Mouse (Mus musculus): ENCODE results near the gene Gm49776. TPM values are rescaled to one million over a fixed set of nuclear protein-coding genes. Genes with fewer than 3 reads are reported as not detected.

The Gm49776 gene
- polyA plus RNA-seq, 1 experiment from 2014 or later, result not detected

GRCm38 (mm10) chr16:18217579-18217978 lies 40.5 kb downstream of the Gm49776 start, which contains the start of gene Ccdc188:
Ccdc188 (plus strand) TSS chr16:18217879.
- ATAC-seq, result no peak
- Histone ChIP-seq H3K9ac (no peak within 1 kb of the TSS), H3K4me1 (peaks cover 7% of the 10 kb centered on the region), H3K4me3 (no peak within 1 kb of the TSS), H3K4me2 (no peak within 1 kb of the TSS), H3K36me3 (peaks cover 4% of the 10 kb centered on the region; the same call in 1 of the 2 replicates), H3K27me3 (replicated peaks) (peaks cover 22% of the 10 kb centered on the region; the same call in 1 of the 2 replicates), H3K27ac (no peak within 1 kb of the TSS), H3K9me3 (replicated peaks) (no peaks in the 10 kb centered on the region)
- WGBS (ENCODE audit: insufficient replicate concordance), result 64% methylated on average over 4 of the region's 4 CpGs

- peaks cover 1% of the 10 kb centered on the region for H3K4me1 ChIP-seq
- peaks cover 27% of the 10 kb centered on the region for H3K27me3 ChIP-seq (replicated peaks)
- H3K9ac ChIP-seq, result no peak overlapping the region
- no peaks in the 10 kb centered on the region for H3K36me3 ChIP-seq
- no peaks in the 10 kb centered on the region for H3K9me3 ChIP-seq (replicated peaks)
- ATAC-seq, result no peak
- no peak overlapping the region for H3K27ac ChIP-seq
- WGBS (ENCODE audit: insufficient replicate concordance), result 76% methylated on average over 7 of the region's 7 CpGs
- no peak overlapping the region for H3K4me3 ChIP-seq
- H3K4me2 ChIP-seq, result no peak overlapping the region
Observed at GRCm38 (mm10) chr16:18214858-18215257, 43.3 kb downstream of the Gm49776 start.

DNA sequence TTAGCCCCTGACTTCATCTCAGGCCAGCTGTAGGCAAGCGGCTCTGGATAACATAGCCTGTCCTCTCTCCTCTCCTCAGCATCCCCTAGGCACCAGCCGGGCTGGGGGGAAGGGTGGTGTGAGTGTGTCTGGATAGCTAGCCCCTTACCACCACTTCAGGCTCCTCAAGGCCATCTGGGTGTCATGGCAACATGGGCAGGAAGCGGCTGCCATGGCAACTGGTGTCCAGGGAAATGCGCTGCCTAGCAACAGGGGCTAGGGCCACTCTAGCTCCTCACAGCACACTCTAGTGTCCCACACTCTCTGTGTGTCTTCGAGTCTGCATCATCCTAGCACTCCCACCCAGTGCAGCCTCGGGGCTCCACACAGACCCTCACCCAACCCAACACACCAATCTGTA lies 44.4 kb downstream of the Gm49776 start:
- Histone ChIP-seq H3K4me3 (no peak overlapping the region), H3K9ac (no peak overlapping the region), H3K4me2 (no peak overlapping the region), H3K27ac (no peak overlapping the region), H3K36me3 (no peaks in the 10 kb centered on the region), H3K9me3 (replicated peaks) (no peaks in the 10 kb centered on the region), H3K27me3 (replicated peaks) (peaks cover 34% of the 10 kb centered on the region), H3K4me1 (no peaks in the 10 kb centered on the region)
- 0 out of 2 replicates have a peak, but pooled peaks have one; percentile 19 for ATAC-seq
- WGBS (ENCODE audit: insufficient replicate concordance), result 53% methylated on average over 6 of the region's 6 CpGs

- WGBS (ENCODE audit: insufficient replicate concordance), result 37% methylated on average over 10 of the region's 10 CpGs
- no peaks in the 10 kb centered on the region for H3K4me1 ChIP-seq
- no peak overlapping the region for H3K4me3 ChIP-seq
- no peak overlapping the region for H3K4me2 ChIP-seq
- H3K9ac ChIP-seq, result no peak overlapping the region
- H3K27me3 ChIP-seq (replicated peaks), result peaks cover 33% of the 10 kb centered on the region; the same call in 1 of the 2 replicates
- no peak overlapping the region for H3K27ac ChIP-seq
- 0 out of 2 replicates have a peak, but pooled peaks have one; percentile 49 for ATAC-seq
- H3K36me3 ChIP-seq, result no peaks in the 10 kb centered on the region
- H3K9me3 ChIP-seq (replicated peaks), result no peaks in the 10 kb centered on the region
Observed at GRCm38 (mm10) chr16:18211417-18212171, 46.5 kb downstream of the Gm49776 start.

DNA sequence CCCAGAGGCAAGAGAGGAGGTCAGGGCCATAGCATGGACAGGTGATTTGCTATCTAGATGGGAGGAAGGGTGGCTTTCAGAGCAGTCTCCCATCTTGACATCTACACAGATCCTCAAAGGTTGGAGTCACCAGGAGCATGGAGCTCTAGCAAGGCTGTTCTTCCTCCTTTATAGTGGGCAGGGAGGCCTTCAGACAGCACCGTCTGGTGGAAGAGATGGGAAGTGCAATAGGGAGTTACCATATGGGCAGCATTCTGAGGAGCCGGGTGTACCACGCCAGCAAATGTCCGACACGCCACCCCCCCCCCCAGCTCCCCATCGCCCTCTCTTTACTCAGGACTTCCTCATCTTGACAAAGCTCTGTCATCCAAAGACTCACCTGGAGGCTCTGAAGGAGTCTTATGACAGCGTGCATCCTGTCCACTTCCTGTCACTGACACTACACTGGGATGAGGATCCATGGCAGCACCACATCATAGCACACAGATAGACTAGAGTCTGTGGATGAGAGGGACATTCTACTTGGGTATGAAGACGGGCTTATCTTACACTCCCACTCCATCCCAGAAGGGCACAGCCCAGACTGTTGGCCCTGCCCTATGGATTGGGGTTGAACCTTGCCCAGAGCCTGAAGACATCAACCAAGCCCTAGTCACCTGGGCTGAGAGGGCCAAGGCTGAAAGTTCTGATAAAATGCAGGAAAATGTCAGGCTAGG lies 47.3 kb downstream of the Gm49776 start:
- H3K27me3 ChIP-seq (replicated peaks), result peaks cover 30% of the 10 kb centered on the region; the same call in 1 of the 2 replicates
- H3K4me1 ChIP-seq, result no peaks in the 10 kb centered on the region
- no peak overlapping the region for H3K4me3 ChIP-seq
- H3K4me2 ChIP-seq, result no peak overlapping the region
- no peak overlapping the region for H3K9ac ChIP-seq
- ATAC-seq, result 0 out of 2 replicates have a peak, but pooled peaks have one; percentile 14
- WGBS (ENCODE audit: insufficient replicate concordance), result 15% methylated on average over 8 of the region's 8 CpGs
- no peak overlapping the region for H3K27ac ChIP-seq
- H3K9me3 ChIP-seq (replicated peaks), result no peaks in the 10 kb centered on the region
- no peaks in the 10 kb centered on the region for H3K36me3 ChIP-seq

DNA sequence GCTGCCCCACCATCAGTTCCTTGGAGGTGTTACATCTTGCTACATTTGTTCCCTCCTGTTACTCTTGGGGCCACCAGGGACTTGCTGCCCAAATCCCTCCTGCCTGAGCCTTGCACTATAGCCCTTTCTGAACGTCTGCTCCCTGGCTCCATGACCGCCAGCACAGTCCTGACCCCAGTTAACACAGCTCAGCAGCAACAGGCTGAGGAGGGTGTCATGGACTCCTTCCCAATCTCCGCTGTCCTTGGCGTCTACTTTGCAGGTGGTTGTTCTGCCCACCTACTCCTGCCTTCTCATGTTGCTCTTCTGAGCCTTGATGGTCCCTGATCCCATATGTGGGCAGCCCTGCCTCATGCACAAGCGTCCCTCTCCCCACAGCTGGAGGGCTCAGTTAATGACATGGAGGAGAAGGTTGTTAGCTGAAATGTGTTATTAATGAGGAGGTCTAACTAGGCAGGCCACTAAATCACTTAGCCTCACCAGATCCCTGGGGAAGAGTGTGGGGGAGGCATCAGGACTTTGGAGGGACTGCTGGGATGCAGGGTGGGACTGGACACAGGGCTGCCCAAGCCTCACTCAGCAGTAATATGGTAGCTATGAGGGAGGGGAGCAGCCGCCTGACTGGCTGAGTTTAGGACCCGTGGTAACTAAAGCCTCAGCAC lies 54.6 kb downstream of the Gm49776 start:
- H3K4me1 ChIP-seq, result no peaks in the 10 kb centered on the region
- WGBS (ENCODE audit: insufficient replicate concordance), result 65% methylated on average over 7 of the region's 7 CpGs
- no peak overlapping the region for H3K4me2 ChIP-seq
- no peak overlapping the region for H3K9ac ChIP-seq
- H3K36me3 ChIP-seq, result no peaks in the 10 kb centered on the region
- no peak for ATAC-seq
- H3K4me3 ChIP-seq, result no peak overlapping the region
- H3K27ac ChIP-seq, result no peak overlapping the region
- H3K9me3 ChIP-seq (replicated peaks), result no peaks in the 10 kb centered on the region
- H3K27me3 ChIP-seq (replicated peaks), result 0 out of 2 replicates have a peak, but pooled peaks cover 9% of the 10 kb centered on the region

DNA sequence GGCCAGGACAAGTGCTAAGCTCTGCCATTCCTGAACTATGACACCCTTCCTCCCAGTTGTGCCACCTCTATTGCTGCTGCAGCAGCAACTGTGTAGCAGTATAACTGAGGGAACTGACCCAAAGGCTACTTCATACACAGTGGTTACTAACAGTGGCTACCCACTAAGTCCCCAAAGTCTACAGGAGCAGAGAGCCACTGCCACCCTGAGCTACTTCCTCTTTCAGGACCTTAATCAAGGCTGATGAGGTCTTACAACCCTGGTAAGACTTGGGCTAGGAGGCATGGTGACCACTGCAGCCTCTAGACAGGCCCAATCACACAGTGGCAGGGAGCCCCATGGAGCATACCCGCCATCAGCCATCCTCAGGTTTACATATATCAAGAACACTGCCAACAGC lies 56.1 kb downstream of the Gm49776 start:
- 0 out of 2 replicates have a peak, but pooled peaks cover 11% of the 10 kb centered on the region for H3K27me3 ChIP-seq (replicated peaks)
- H3K4me2 ChIP-seq, result no peak overlapping the region
- H3K9me3 ChIP-seq (replicated peaks), result no peaks in the 10 kb centered on the region
- no peak overlapping the region for H3K4me3 ChIP-seq
- H3K27ac ChIP-seq, result no peak overlapping the region
- H3K36me3 ChIP-seq, result no peaks in the 10 kb centered on the region
- H3K4me1 ChIP-seq, result no peaks in the 10 kb centered on the region
- WGBS (ENCODE audit: insufficient replicate concordance), result 70% methylated on average over 1 of the region's 1 CpGs
- no peak overlapping the region for H3K9ac ChIP-seq
- no peak for ATAC-seq

- H3K27me3 ChIP-seq (replicated peaks), result 0 out of 2 replicates have a peak, but pooled peaks cover 11% of the 10 kb centered on the region
- ATAC-seq, result no peak
- H3K27ac ChIP-seq, result no peak overlapping the region
- WGBS (ENCODE audit: insufficient replicate concordance), result 33% methylated on average over 1 of the region's 1 CpGs
- no peak overlapping the region for H3K4me3 ChIP-seq
- H3K4me1 ChIP-seq, result no peaks in the 10 kb centered on the region
- H3K4me2 ChIP-seq, result no peak overlapping the region
- H3K9ac ChIP-seq, result no peak overlapping the region
- no peaks in the 10 kb centered on the region for H3K36me3 ChIP-seq
- H3K9me3 ChIP-seq (replicated peaks), result no peaks in the 10 kb centered on the region
Observed at GRCm38 (mm10) chr16:18201620-18202019, 56.5 kb downstream of the Gm49776 start.

GRCm38 (mm10) chr16:18200062-18200461 lies 58.1 kb downstream of the Gm49776 start:
- WGBS (ENCODE audit: insufficient replicate concordance), result 67% methylated on average over 2 of the region's 2 CpGs
- H3K9me3 ChIP-seq (replicated peaks), result no peaks in the 10 kb centered on the region
- 0 out of 2 replicates have a peak, but pooled peaks cover 11% of the 10 kb centered on the region for H3K27me3 ChIP-seq (replicated peaks)
- H3K4me3 ChIP-seq, result no peak overlapping the region
- no peaks in the 10 kb centered on the region for H3K36me3 ChIP-seq
- ATAC-seq, result no peak
- no peak overlapping the region for H3K4me2 ChIP-seq
- H3K9ac ChIP-seq, result no peak overlapping the region
- no peak overlapping the region for H3K27ac ChIP-seq
- peaks cover 2% of the 10 kb centered on the region; the same call in 1 of the 2 replicates for H3K4me1 ChIP-seq

GRCm38 (mm10) chr16:18198365-18199098 lies 59.6 kb downstream of the Gm49776 start:
- H3K9me3 ChIP-seq (replicated peaks), result no peaks in the 10 kb centered on the region
- peaks cover 10% of the 10 kb centered on the region for H3K4me1 ChIP-seq
- H3K9ac ChIP-seq, result no peak overlapping the region
- no peaks in the 10 kb centered on the region for H3K36me3 ChIP-seq
- WGBS (ENCODE audit: insufficient replicate concordance), result 77% methylated on average over 10 of the region's 10 CpGs
- H3K27ac ChIP-seq, result no peak overlapping the region
- no peak for ATAC-seq
- no peak overlapping the region for H3K4me3 ChIP-seq
- no peak overlapping the region for H3K4me2 ChIP-seq
- 0 out of 2 replicates have a peak, but pooled peaks cover 5% of the 10 kb centered on the region for H3K27me3 ChIP-seq (replicated peaks)

- WGBS (ENCODE audit: insufficient replicate concordance), result 66% methylated on average over 6 of the region's 6 CpGs
- no peaks in the 10 kb centered on the region for H3K9me3 ChIP-seq (replicated peaks)
- 0 out of 2 replicates have a peak, but pooled peaks cover 5% of the 10 kb centered on the region for H3K27me3 ChIP-seq (replicated peaks)
- H3K36me3 ChIP-seq, result no peaks in the 10 kb centered on the region
- H3K4me1 ChIP-seq, result peaks cover 10% of the 10 kb centered on the region
- H3K27ac ChIP-seq, result no peak overlapping the region
- no peak for ATAC-seq
- no peak overlapping the region for H3K4me2 ChIP-seq
- no peak overlapping the region for H3K9ac ChIP-seq
- no peak overlapping the region for H3K4me3 ChIP-seq
Observed at GRCm38 (mm10) chr16:18197881-18198280, 60.2 kb downstream of the Gm49776 start.
